Mouse (Mus musculus) forebrain, postnatal 0 days (tissue): ENCODE measurements around the gene Gm36864. TPM values are rescaled to one million over a fixed set of nuclear protein-coding genes. Genes with fewer than 3 reads are reported as not detected.
"Not testable (repeated sequence)": the region's sequence is repeated elsewhere in the genome, so short reads cannot be mapped to it uniquely, and the experiment has no call there.

Experiments
- ATAC-seq: fragments of 200-750 bp; cut with Nextera tagmentation; 2 replicates; pipeline ENCODE4 v1.8.0; 2017; ENCODE audit warnings: mild to moderate bottlenecking, moderate library complexity
- DNase-seq: peaks from one replicate; pipeline ENCODE4 v3.0.0-alpha.2; 2015
- H3K27ac ChIP-seq: fragments of 300-500 bp; sonication (generic); 2 replicates; pipeline ENCODE4 v1.5.1; 2014; ENCODE audit warnings: low read depth, mild to moderate bottlenecking, antibody characterized with exemption, low read length, moderate library complexity, mixed read lengths
- H3K27me3 ChIP-seq: fragments of 300-500 bp; sonication (generic); 2 replicates; pipeline ENCODE4 v1.6.1; 2014; ENCODE audit warnings: mild to moderate bottlenecking, low read length, mixed read lengths; ENCODE audit not compliant: insufficient read depth
- H3K36me3 ChIP-seq: fragments of 300-500 bp; sonication (generic); 2 replicates; pipeline ENCODE4 v1.6.1; 2014; ENCODE audit warnings: mild to moderate bottlenecking, moderate library complexity; ENCODE audit not compliant: insufficient read depth
- H3K4me1 ChIP-seq: fragments of 300-500 bp; sonication (generic); 2 replicates; pipeline ENCODE4 v1.6.1; 2014; ENCODE audit warnings: antibody characterized with exemption; ENCODE audit not compliant: insufficient read depth
- H3K4me2 ChIP-seq: fragments of 300-500 bp; sonication (generic); 2 replicates; pipeline ENCODE4 v1.6.1; 2014; ENCODE audit warnings: low read depth, mild to moderate bottlenecking, moderate library complexity
- H3K4me3 ChIP-seq: fragments of 300-500 bp; sonication (generic); 2 replicates; pipeline ENCODE4 v1.5.1; 2014; ENCODE audit warnings: low read depth, low read length, mixed read lengths
- H3K9ac ChIP-seq: fragments of 300-500 bp; sonication (generic); 2 replicates; pipeline ENCODE4 v1.6.1; 2014; ENCODE audit warnings: mild to moderate bottlenecking
- H3K9me3 ChIP-seq: fragments of 300-500 bp; sonication (generic); 2 replicates; pipeline ENCODE4 v1.6.1; 2016; ENCODE audit warnings: low read length
- CTCF ChIP-seq: sonication (generic); IDR thresholded peaks from 2 replicates; pipeline ENCODE4 v1.5.1; 2016; ENCODE audit warnings: antibody characterized with exemption, control low read depth, low read depth
- WGBS: fragments of 180-500 bp; shearing (Covaris S2); extraction: QIAGEN DNeasy Blood & Tissue Kit; methylation state at CpG from one replicate; pipeline ENCODE4 v1.1.7; 2014; 5-methylcytosine and 5-hydroxymethylcytosine counted together
- polyA plus RNA-seq: library from polyadenylated mRNA; unstranded; fragments of >200 nt; fragmentation: Nextera tagmentation; extraction: Ambion mirVana; gene quantifications from 2 replicates; pipeline ENCODE4 v1.2.1, GENCODE M21; 2015
- total RNA-seq: library from RNA; depleted of rRNA; stranded (reverse); fragments of >200 nt; gene quantifications from 2 replicates; pipeline ENCODE4 v1.2.3, GENCODE M21; 2014

Gene Gm36864
- total and polyA plus RNA-seq, 2 experiments from 2014 or later = not detected

- no peak for TF ChIP-seq CTCF
- peak overlapping the region; percentile 100 for H3K9ac ChIP-seq
- peak overlapping the region; percentile 74 for H3K4me2 ChIP-seq
- H3K4me1 ChIP-seq = peaks cover 16% of the 10 kb centered on the region
- no peaks in the 10 kb centered on the region for H3K27me3 ChIP-seq
- no peaks in the 10 kb centered on the region for H3K9me3 ChIP-seq
- peak overlapping the region; percentile 96 for H3K4me3 ChIP-seq
- H3K36me3 ChIP-seq = peaks cover 46% of the 10 kb centered on the region
- DNase-seq (no peak), ATAC-seq (no peak)
- no peak overlapping the region for H3K27ac ChIP-seq
- 98% methylated on average over 2 of the region's 2 CpGs for WGBS
These were observed 12.0 kb downstream of the Gm36864 start for GRCm38 (mm10) chr7:44247971-44248370.

- Histone ChIP-seq H3K36me3 (peaks cover 55% of the 10 kb centered on the region), H3K9me3 (no peaks in the 10 kb centered on the region), H3K4me1 (peaks cover 16% of the 10 kb centered on the region), H3K4me3 (no peak overlapping the region), H3K27me3 (no peaks in the 10 kb centered on the region), H3K9ac (no peak overlapping the region), H3K27ac (no peak overlapping the region), H3K4me2 (no peak overlapping the region)
- WGBS = 87% methylated on average over 4 of the region's 4 CpGs
- ATAC-seq (no peak), DNase-seq (no peak)
- no peak for TF ChIP-seq CTCF
These were observed 13.3 kb downstream of the Gm36864 start for GRCm38 (mm10) chr7:44249248-44249647.

- H3K9me3 ChIP-seq, H3K9ac ChIP-seq, H3K27me3 ChIP-seq, H3K4me1 ChIP-seq, DNase-seq, ATAC-seq, H3K4me2 ChIP-seq, H3K27ac ChIP-seq, H3K4me3 ChIP-seq: not testable (repeated sequence)
- peaks cover 55% of the 10 kb centered on the region for H3K36me3 ChIP-seq
- WGBS = 87% methylated on average over 17 of the region's 17 CpGs
These were observed 14.8 kb downstream of the Gm36864 start for GRCm38 (mm10) chr7:44250732-44251275.

- DNase-seq (no peak), ATAC-seq (peak; percentile 11; the same call in 1 of the 2 replicates)
- Histone ChIP-seq H3K9ac (no peak overlapping the region), H3K4me1 (peaks cover 2% of the 10 kb centered on the region), H3K27ac (no peak overlapping the region), H3K4me2 (no peak overlapping the region), H3K27me3 (no peaks in the 10 kb centered on the region), H3K36me3 (peaks cover 51% of the 10 kb centered on the region), H3K4me3 (no peak overlapping the region), H3K9me3 (no peaks in the 10 kb centered on the region)
- no peak for TF ChIP-seq CTCF
- 57% methylated on average over 15 of the region's 15 CpGs for WGBS
These were observed 17.1 kb downstream of the Gm36864 start for GRCm38 (mm10) chr7:44253023-44253616.

- H3K4me1 ChIP-seq = no peaks in the 10 kb centered on the region
- peaks cover 34% of the 10 kb centered on the region for H3K36me3 ChIP-seq
- ATAC-seq (no peak), DNase-seq (no peak)
- no peak overlapping the region for H3K4me3 ChIP-seq
- no peak overlapping the region for H3K27ac ChIP-seq
- no peak for TF ChIP-seq CTCF
- H3K27me3 ChIP-seq = no peaks in the 10 kb centered on the region
- 77% methylated on average over 6 of the region's 6 CpGs for WGBS
- H3K4me2 ChIP-seq = no peak overlapping the region
- H3K9ac ChIP-seq = no peak overlapping the region
- H3K9me3 ChIP-seq = no peaks in the 10 kb centered on the region
These were observed 19.0 kb downstream of the Gm36864 start for GRCm38 (mm10) chr7:44254930-44255329.

GRCm38 (mm10) chr7:44257278-44257677 lies 21.3 kb downstream of the Gm36864 start, which contains the start of gene Acp4:
Acp4 (minus strand) TSS chr7:44257378.
- Histone ChIP-seq H3K4me1 (no peaks in the 10 kb centered on the region), H3K9ac (no peak within 1 kb of the TSS), H3K27ac (no peak within 1 kb of the TSS), H3K9me3 (no peaks in the 10 kb centered on the region), H3K36me3 (peaks cover 16% of the 10 kb centered on the region), H3K27me3 (no peaks in the 10 kb centered on the region), H3K4me3 (no peak within 1 kb of the TSS), H3K4me2 (no peak within 1 kb of the TSS)
- TF ChIP-seq CTCF = no peak
- ATAC-seq (no peak), DNase-seq (no peak)
- 82% methylated on average over 4 of the region's 4 CpGs for WGBS

- Histone ChIP-seq H3K9me3 (no peaks in the 10 kb centered on the region), H3K4me2 (no peak overlapping the region), H3K9ac (no peak overlapping the region), H3K36me3 (no peaks in the 10 kb centered on the region), H3K4me1 (no peaks in the 10 kb centered on the region), H3K27ac (no peak overlapping the region), H3K4me3 (no peak overlapping the region), H3K27me3 (0 out of 2 replicates have a peak, but pooled peaks cover 3% of the 10 kb centered on the region)
- TF ChIP-seq CTCF = no peak
- WGBS = 74% methylated on average over 6 of the region's 6 CpGs
- DNase-seq (no peak), ATAC-seq (no peak)
These were observed 24.4 kb downstream of the Gm36864 start for GRCm38 (mm10) chr7:44260410-44260809.
